Mouse (Mus musculus) layer of hippocampus, postnatal 25 days (tissue): ENCODE measurements around the gene Pld3. TPM values are rescaled to one million over a fixed set of nuclear protein-coding genes. Genes with fewer than 3 reads are reported as not detected.

Experiments
- DNase-seq, 2 experiments: peaks; one replicate each; pipeline ENCODE4 v3.0.0; 2022; ENCODE audit warnings: mixed read lengths in 2 of 2, low spot score in 1 of 2; ENCODE audit errors: extremely low spot score in 1 of 2
- total RNA-seq, 2 experiments: library from RNA; stranded (reverse); gene quantifications; 2 replicates each; pipeline ENCODE4 v1.2.3; 2021

Gene Pld3
- 100 to 1,000 TPM; 625 to 635 TPM for total RNA-seq

GRCm38 (mm10) chr7:27552931-27553513 is at the start of gene Pld3, which contains the start of gene 2310022A10Rik:
TSS of gene Pld3 (minus strand) at chr7:27553218.
TSS of gene 2310022A10Rik (plus strand) at chr7:27553233.
- peak; percentile 83 to 93 for DNase-seq

GRCm38 (mm10) chr7:27602161-27602560 is 49.1 kb upstream of the Pld3 start:
- DNase-seq, result no peak

- DNase-seq, result no peak
Observed at GRCm38 (mm10) chr7:27601628-27602027, 48.6 kb upstream of the Pld3 start.

GRCm38 (mm10) chr7:27598053-27598452 is 45.0 kb upstream of the Pld3 start:
- DNase-seq, result no peak

- no peak for DNase-seq
Observed at GRCm38 (mm10) chr7:27596586-27597503, 43.8 kb upstream of the Pld3 start.

GRCm38 (mm10) chr7:27592934-27593645 is 40.1 kb upstream of the Pld3 start:
- no peak for DNase-seq

- no peak for DNase-seq
Observed at GRCm38 (mm10) chr7:27592217-27592929, 39.4 kb upstream of the Pld3 start.

- DNase-seq, result peak; percentile 75 to 95
Observed at GRCm38 (mm10) chr7:27591266-27592216, 38.5 kb upstream of the Pld3 start, which contains the start of gene Akt2. TSS of gene Akt2 (plus strand) at chr7:27591552.

- no peak for DNase-seq
Observed at GRCm38 (mm10) chr7:27590566-27591213, 37.7 kb upstream of the Pld3 start.

GRCm38 (mm10) chr7:27590088-27590487 is 37.1 kb upstream of the Pld3 start:
- DNase-seq, result no peak

GRCm38 (mm10) chr7:27587741-27588140 is 34.7 kb upstream of the Pld3 start:
- DNase-seq, result no peak

GRCm38 (mm10) chr7:27586861-27587260 is 33.8 kb upstream of the Pld3 start:
- DNase-seq, result no peak

GRCm38 (mm10) chr7:27580380-27581174 is 27.6 kb upstream of the Pld3 start:
- DNase-seq, result no peak

- no peak for DNase-seq
Observed at GRCm38 (mm10) chr7:27578465-27578864, 25.4 kb upstream of the Pld3 start.

- DNase-seq, result no peak
Observed at GRCm38 (mm10) chr7:27577589-27577988, 24.6 kb upstream of the Pld3 start.

- peak in 1 of 2 experiments; percentile 45 for DNase-seq
Observed at GRCm38 (mm10) chr7:27576914-27577313, 23.9 kb upstream of the Pld3 start.

GRCm38 (mm10) chr7:27574124-27574880 is 21.3 kb upstream of the Pld3 start:
- DNase-seq, result no peak
